Mouse (Mus musculus): ENCODE results near the gene 9330161L09Rik. TPM values are rescaled to one million over a fixed set of nuclear protein-coding genes. Genes with fewer than 3 reads are reported as not detected.
"Not testable (repeated sequence)": the region's sequence is repeated elsewhere in the genome, so short reads cannot be mapped to it uniquely, and the experiment has no call there.

Gene 9330161L09Rik
- total RNA-seq (2017): 1.3 to 3.6 TPM (median 1.4 TPM) in 3 replicates

DNA sequence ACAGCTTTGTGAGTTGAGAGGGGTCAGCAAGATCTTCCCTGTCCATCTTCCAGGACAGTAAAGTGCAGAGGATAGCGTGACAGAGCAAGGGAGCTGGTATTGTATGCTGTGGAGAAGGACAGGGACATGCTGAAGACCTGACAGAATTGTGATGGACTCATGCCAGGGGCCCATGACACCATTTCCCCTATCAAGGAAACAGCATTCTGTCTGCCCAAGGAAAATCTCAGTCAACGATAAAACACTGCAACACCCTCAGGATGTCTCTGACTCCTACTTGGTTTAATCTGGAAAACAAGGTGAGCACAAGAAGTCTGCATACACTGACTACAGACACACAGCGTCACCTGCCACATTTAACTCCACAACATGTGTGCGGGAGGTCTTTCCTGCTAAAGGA lies at the start of gene 9330161L09Rik:
9330161L09Rik (minus strand) TSS at position 101 of the 400 bp plus-strand sequence.
- no peak for ATAC-seq (replicated peaks; ENCODE audit: insufficient number of reproducible peaks, low FRiP score, low TSS enrichment, poor library complexity, severe bottlenecking)

DNA sequence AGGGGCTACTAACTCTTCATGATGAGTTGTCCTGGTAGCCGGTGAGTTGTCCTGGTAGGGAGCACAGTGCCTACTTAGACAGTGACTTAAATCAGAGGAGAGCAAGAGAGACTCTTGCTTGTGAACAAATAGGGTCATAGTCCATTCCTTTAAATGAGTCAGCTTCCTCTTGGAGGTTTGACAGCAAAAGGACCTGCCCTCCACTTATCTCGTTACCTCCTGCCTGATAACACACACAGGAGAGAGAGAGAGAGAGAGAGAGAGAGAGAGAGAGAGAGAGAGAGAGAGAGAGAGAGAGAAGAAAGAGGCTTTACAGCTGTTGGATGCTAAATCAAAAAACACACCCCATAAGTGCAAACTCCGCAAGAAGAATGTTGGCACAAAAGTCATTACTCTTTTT lies 49.5 kb upstream of the 9330161L09Rik start, which contains the start of gene Ifi27l2b:
Ifi27l2b (minus strand) TSS at position 84 of the 400 bp plus-strand sequence.
- no peak for ATAC-seq (replicated peaks; ENCODE audit: insufficient number of reproducible peaks, low FRiP score, low TSS enrichment, poor library complexity, severe bottlenecking)

DNA sequence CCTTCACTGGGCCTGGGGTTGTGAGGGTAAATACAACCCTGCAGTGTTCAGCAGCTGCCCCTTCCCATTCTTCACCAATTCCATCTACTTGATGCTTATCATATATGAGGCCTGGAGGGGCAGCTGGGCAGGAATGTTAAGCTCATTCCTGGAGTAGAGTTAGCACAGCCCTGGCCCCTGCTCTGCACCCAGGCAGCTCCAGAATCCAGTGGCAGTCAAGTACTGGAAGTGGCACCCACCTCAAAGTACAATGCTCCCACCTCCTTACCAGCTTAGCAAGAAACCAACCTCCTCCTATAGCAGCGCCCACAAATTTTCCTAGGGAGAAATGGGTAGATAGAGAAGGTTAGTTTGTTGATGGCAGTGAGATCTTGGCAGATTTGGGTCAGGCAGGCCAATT lies 49.1 kb upstream of the 9330161L09Rik start:
- ATAC-seq (replicated peaks; ENCODE audit: insufficient number of reproducible peaks, low FRiP score, low TSS enrichment, poor library complexity, severe bottlenecking): not testable (repeated sequence)

DNA sequence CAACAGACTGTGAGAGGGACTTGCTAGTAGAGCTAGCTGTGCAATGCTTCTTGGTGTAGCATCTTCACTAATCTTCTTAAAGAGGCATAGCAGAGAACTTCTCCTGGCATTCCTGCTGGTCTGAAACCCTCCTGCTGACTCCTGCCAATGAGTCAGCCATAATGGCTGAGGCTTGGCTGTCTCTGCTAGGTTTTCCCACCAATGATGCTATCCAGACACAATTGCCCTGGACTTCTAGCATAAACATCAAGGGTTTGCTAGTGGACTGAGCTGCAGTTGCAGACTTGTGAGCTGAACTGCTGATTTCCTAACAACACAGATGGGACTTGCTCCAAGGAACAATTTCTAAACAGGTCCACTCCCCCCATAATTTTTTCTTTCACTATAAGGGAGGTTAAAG lies 45.7 kb upstream of the 9330161L09Rik start:
- no peak for ATAC-seq (replicated peaks; ENCODE audit: insufficient number of reproducible peaks, low FRiP score, low TSS enrichment, poor library complexity, severe bottlenecking)

DNA sequence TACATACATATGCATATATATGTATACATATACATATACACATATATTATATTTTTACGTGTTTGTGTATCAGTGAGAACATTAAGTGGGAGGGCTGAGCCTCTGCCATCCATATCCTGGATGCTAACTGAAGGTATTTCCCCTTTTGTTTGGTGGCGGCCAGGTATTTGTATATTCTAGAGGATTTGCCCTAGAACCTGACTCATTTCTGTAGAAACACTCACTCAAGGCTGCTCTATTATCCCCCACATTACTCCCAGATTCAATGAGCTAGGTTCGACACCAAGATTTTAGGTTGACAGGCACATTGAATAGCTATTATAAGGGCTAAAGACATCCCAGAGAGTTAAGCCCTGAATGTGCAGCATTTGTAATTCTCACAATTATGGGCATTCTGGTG lies 37.4 kb upstream of the 9330161L09Rik start:
- no peak for ATAC-seq (replicated peaks; ENCODE audit: insufficient number of reproducible peaks, low FRiP score, low TSS enrichment, poor library complexity, severe bottlenecking)

DNA sequence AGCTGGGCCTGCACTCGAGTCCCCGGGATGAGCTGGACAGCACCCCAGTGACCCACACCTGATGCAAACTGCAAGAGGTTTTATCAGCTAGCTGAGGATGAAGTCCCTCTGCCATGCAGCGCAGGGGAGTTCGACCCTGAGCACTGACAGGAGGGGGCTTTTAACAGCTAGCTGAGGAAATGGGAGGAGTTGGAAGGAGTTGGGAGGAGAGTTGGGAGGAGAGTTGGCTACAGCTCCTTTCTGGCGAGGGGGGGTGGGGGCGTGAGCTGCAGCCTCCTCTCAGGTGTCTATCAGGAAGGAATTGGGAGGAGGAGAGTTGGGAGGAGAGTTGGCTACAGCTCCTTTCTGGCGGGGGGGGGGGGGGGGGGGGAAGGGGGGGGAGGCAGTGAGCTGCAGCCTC lies 36.6 kb upstream of the 9330161L09Rik start:
- ATAC-seq (replicated peaks; ENCODE audit: insufficient number of reproducible peaks, low FRiP score, low TSS enrichment, poor library complexity, severe bottlenecking): not testable (repeated sequence)

DNA sequence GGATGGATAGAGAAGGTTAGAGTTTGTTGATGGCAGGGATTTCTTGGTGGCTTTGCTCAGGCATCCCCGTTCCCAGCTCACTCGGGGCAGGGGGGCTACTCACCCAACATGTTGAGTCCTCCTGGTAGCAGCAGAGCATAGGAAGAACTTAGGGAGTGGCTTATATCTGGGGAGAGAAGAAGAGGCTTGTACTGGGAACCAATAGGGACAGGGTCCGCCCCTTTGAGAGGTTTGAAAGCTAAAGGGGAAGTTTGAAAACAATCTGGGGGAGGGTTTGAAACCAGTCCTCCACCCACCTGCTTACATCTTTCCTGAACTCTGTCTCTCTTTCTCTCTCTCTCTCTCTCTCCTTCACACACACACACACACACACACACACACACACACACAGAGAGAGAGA lies 35.9 kb upstream of the 9330161L09Rik start, which contains the start of gene Ifi27l2a:
Ifi27l2a (minus strand) TSS at position 157 of the 400 bp plus-strand sequence.
- peak; percentile 67; the same call in 1 of the 2 replicates for ATAC-seq (replicated peaks; ENCODE audit: insufficient number of reproducible peaks, low FRiP score, low TSS enrichment, poor library complexity, severe bottlenecking)

DNA sequence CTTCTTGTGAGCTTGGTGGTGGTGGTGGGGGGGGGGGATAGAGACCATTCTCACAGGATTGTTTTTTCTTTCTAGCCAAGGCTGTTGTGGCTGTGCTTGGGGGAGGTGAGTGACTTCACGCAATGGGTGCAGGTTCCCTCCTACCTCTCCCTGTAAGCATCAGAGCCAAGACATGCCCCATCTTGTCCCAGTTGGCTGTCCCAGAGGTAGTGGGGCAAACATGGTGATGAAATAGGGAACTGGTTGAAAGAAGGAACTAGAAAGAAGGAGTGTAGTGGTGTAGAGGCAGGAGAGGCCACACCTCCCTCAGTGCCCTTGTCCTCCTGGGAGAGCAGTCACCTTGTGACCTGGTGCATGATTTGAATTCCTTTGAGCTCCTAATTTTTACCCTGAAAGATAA lies 30.0 kb upstream of the 9330161L09Rik start:
- ATAC-seq (replicated peaks; ENCODE audit: insufficient number of reproducible peaks, low FRiP score, low TSS enrichment, poor library complexity, severe bottlenecking): no peak

DNA sequence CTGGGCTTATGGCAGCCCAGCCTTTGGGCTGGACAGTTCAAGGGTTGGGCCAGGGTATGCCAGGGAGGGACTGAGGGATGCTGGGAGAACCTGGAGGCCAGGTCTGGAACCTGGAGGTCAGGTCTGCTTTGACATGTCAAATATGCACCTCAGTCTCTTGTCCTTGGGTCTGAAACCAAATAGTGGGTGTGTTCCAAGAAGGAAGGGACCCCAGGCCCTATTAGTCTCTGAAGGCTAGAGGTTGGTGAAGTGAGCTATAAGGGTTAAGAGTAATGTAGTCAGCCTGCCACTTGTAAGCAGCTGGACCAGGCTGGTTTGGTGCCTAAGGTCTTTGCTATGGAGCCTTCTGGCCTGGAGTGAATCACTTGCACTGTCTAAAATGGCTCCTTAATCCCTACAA lies 27.2 kb upstream of the 9330161L09Rik start:
- no peak for ATAC-seq (replicated peaks; ENCODE audit: insufficient number of reproducible peaks, low FRiP score, low TSS enrichment, poor library complexity, severe bottlenecking)

DNA sequence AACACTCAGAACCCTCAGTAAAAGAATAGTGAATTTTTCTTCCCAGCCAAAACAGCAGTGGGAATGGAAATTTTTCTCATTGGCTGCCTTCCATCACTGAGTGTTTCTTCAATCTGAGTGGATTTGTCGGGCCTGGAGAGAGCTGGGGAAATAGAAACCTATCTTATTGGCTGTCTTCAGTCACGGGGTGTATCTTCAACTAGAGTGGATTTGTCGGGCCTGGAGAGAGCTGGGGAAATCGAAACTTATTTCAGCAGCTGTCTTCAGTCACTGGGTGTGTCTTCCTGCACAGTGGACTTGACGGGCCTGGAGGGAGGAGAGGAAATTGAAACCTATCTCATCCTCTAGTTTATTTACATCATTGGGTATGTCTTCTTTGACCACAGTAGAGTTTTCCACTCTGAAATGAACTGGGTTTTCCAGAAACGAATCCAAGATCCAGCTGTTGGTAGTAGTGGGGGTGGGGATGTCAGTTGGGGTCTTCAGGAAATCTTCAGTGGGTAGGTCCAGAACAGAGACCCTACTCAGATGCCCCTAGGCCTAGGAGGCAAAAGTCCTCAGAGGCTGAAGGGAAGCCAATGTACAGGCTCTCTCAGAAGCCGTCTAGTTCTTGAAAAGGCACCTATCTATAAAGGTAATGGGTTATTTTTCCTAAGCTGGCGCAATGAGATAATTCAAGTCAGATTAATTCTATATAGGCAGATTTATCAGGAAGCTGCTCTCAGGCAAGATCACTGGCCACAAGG lies 26.5 kb upstream of the 9330161L09Rik start, which contains the start of gene Ifi27:
Ifi27 (plus strand) TSS at position 226 of the 746 bp plus-strand sequence.
- peak; percentile 94 for ATAC-seq (replicated peaks; ENCODE audit: insufficient number of reproducible peaks, low FRiP score, low TSS enrichment, poor library complexity, severe bottlenecking)

DNA sequence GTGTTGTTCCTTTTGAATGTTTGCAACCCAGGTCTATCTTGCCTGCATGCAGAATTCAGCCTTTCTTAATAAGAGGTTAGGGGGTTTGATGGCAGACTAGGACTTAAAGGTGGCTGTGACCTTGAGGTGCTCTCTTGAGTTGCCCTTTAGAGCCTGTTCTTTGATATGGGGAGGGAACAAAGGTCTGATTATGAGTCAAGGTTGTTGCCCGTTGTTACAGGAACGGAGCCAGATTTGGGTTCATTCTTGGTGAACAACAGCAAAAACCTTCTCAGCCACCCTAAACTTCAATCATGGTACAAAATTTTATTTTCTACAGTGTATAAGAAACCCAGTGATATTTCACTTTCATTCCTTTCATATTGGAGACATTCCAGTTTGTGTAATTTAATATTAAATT lies 25.8 kb upstream of the 9330161L09Rik start:
- no peak for ATAC-seq (replicated peaks; ENCODE audit: insufficient number of reproducible peaks, low FRiP score, low TSS enrichment, poor library complexity, severe bottlenecking)

DNA sequence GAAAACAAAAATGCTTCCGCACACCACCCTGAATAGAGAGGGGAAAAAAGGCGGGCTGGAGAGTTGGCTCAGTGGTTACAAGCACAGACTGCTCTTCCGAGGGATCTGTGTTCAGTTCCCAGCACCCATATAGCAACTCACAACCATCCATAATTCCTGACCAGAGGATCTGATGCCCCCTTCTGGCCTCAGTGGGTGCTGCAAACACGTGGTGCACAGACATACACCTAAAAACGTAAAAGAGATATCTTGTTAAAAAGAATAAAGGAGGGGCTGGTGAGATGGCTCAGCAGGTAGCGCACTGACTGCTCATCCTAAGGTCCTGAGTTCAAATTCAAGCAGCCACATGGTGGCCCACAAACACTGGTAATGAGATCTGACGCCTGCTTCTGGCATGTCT lies 19.1 kb upstream of the 9330161L09Rik start:
- ATAC-seq (replicated peaks; ENCODE audit: insufficient number of reproducible peaks, low FRiP score, low TSS enrichment, poor library complexity, severe bottlenecking): no peak

DNA sequence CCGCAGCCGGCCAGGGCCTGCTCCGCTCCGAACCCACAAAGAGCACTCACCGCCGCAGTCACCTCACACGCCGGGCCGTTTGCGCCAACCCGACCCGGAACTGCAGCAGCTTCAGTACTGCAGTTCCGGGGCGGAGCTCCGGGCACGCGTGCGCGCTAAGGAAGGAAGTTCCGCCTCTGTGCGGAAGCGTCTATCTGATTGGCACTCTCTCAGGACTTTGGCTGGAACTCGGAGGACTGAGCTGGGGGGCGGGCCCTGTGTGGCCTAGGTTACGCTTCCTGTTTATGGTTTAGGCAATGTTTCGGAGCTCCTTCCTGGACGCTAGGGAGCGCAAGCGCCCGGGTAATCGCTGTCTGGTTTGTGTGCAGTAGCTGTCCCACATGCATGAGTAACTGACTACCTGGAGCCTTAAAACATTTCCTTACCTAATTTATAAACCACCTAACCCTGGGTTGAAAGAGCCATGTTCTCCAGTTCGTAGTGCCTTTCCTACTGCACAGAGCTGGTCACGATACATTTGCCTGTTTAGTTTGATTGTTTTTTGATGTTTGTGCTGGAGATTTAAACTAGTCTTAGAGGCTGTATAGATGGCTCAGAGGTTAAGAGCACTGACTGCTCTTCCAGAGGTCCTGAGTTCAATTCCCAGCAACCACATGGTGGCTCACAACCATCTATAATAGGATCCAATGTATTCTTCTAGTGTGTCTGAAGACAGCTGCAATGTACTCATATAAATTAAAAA lies 18.3 kb upstream of the 9330161L09Rik start, which contains the start of gene Ddx24:
Ddx24 (minus strand) TSS at position 102 of the 742 bp plus-strand sequence.
- ATAC-seq (replicated peaks; ENCODE audit: insufficient number of reproducible peaks, low FRiP score, low TSS enrichment, poor library complexity, severe bottlenecking): peak; percentile 100

DNA sequence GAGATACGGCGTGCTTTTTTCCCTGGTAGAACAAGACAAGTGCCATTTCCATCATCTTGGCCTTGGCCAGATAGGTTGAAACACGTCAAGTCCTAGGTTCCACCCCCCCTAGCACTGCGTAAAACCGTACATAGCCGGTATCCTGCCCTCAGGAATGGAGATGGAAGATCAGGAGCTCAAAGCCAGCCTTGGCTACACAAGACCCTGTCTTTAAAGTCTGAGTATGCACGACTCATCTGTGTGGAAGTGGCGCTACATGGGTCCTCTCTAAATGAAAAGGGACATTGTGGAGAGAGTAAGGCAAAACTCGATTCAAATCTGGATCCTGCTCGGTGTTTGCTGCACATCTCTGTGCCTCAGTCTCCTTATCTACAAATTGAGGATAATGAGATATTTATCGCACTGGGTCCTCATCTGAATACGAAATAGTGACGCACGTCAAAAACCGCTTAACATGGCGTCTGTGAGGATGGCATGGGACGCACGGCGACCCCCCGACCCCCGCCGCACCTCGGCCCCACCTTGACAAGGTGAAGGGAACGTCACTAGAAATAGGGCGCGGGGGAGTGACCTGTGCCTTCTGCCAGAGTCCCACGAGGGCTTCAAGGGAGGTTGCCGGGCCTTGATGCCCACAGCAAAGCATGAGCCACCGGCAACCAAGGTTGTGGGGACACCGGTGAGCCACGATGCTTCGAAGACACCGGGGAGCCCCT lies 17.6 kb upstream of the 9330161L09Rik start:
- ATAC-seq (replicated peaks; ENCODE audit: insufficient number of reproducible peaks, low FRiP score, low TSS enrichment, poor library complexity, severe bottlenecking): no peak

DNA sequence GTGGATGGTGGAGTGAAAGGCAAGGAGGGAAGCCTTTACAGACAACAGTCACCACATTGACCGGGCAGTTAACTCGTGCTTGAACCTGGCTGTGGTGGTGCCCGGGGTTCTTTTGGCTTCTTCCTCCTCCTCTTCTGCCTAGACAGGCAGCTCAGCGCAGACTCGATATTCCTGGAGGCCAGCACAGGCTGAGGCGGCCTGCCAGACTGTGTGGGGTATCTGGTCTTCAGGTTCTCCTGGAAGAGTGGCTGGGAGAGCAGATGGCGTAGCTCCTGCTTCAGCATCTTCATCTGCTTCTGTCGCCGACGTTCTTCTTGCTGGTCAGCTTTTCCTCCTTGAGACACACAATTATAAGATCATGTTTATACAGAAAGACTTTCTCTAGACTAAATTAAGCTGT lies 524 bp upstream of the 9330161L09Rik start:
- no peak for ATAC-seq (replicated peaks; ENCODE audit: insufficient number of reproducible peaks, low FRiP score, low TSS enrichment, poor library complexity, severe bottlenecking)

DNA sequence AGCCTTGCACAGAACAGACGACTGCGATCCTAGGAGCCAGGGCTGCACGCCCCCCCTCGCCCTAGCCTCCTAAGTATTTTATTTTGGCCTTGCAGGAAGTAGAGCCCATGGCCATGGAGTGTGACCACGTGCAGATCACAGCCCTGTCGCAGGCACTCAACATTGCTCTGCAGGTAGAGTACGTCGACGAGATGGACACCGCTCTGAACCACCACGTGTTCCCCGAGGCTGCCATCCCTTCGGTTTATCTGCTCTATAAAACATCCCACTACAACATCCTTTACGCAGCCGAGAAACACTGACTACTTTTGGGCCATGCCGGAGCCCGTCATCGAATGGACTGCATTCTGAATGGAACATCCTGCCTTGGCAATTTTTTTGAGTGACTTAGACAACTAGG lies 3.5 kb downstream of the 9330161L09Rik start:
- no peak for ATAC-seq (replicated peaks; ENCODE audit: insufficient number of reproducible peaks, low FRiP score, low TSS enrichment, poor library complexity, severe bottlenecking)

DNA sequence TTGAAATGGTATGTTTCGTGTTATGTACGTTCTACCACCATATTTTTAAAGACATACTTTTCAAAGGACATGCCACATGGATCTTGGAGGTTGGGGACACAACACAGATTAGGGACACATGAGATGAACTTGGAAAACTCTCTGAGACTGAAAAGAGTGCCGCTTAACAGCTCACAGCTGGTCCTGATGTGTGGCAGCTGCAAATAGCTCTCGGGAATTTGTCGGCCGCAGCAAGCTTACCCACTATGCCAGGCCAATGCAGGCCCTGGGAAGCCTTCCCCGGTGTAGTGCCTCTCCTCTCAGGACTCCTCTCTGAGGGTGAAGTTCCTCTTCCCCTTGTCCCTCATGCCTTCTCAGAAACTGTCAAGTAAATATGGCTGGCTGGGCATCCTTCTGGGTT lies 10.9 kb downstream of the 9330161L09Rik start:
- ATAC-seq (replicated peaks; ENCODE audit: insufficient number of reproducible peaks, low FRiP score, low TSS enrichment, poor library complexity, severe bottlenecking): no peak

DNA sequence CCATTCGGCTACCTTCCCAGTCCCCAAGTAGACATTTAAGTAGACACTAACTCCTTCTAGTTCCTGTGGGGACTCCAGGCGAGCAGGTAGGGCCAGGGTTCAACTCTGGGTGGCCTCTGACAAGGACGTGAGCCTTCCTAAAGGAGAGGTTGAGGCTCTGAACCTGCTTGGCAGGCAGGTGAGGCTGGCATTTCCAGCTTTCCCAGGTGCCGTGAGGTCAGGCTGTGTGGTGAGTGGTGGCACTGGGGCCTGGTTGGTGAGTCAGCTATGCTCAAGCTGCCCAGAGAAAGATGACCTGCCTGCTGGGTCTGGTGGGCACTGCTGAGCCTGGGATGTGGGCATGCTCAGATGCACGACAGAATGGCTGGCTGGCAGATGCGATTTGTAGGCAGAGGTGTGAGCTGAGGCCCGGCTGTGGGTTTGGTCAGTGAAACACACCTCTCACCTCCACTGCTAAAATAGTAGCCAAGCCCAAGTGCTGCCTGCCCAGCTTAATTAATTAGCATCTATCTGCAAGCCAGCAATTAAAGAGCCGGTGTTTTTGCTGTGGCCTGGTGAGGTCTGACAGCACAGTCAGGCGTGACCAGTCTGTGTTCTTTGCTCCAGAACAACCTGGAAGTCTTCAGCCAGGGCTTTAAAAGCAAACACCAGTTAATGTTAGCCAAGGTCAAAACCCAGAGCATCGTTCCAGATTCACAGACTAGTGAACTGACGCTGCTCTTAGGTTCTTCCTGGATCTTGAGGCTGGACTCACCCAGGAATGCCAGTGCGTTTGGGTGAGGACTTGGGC lies 11.9 kb downstream of the 9330161L09Rik start:
- no peak for ATAC-seq (replicated peaks; ENCODE audit: insufficient number of reproducible peaks, low FRiP score, low TSS enrichment, poor library complexity, severe bottlenecking)
